Mouse (Mus musculus): ENCODE data around the gene D630023F18Rik. TPM values are rescaled to one million over a fixed set of nuclear protein-coding genes. Genes with fewer than 3 reads are reported as not detected.

D630023F18Rik gene
- 0.32 TPM in 1 of 2 replicates, not detected in the other for polyA plus RNA-seq (2011; ENCODE audit: insufficient read length, low read depth, missing spikeins)

DNA sequence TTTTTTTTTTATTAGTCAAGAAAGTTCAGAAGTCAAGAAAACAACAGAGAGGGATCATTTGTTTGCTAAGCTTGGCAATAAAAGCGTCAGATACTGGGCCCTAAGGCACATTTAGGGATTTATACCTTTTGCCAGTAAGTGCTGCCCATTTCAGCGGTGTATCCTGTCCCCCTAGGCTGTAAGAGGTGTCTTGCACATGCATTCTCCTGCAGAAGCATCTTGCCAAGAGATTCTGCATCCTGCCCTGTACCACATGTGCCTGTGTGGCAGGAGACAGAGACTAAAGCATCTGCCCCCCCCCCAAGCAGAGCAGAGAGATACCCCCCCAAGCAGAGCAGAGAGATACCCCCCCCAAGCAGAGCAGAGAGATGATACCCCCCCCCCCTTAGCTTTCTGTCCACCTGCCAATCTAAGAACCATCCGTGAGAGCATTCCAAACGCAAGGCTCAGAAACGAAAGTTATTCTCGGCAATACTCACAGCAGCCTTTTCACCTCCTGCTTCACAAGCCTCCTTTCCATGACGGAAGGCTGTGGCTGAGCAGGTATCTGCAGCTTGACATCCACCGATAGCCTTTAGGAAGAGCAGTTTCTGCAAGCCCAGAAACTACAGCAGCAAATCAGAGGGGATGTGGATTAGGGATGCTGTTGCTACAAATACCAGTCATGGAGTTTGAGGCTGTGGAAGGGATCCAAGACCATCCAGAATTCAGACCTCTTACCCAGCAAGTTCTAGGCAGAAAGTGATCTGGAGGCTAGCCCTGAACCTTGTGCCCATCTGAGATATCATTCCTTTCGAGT lies at the start of gene D630023F18Rik:
Gene D630023F18Rik, minus strand, starts transcription at position 641 of the 799 bp plus-strand sequence.
- H3K4me3 ChIP-seq (ENCODE audit: insufficient read depth, low read length) = peak within 1 kb of the TSS; percentile 18
- no peaks in the 10 kb centered on the region for H3K4me1 ChIP-seq (ENCODE audit: control insufficient read depth, insufficient read depth, low read length)
- no peak for TF ChIP-seq POLR2A (IDR thresholded peaks at IDR 0.05; ENCODE audit: low read depth, low read length)
- TF ChIP-seq CTCF (IDR thresholded peaks at IDR 0.05; ENCODE audit: borderline replicate concordance, insufficient read depth, low read length) = no peak
- no peak within 1 kb of the TSS for H3K27ac ChIP-seq (ENCODE audit: insufficient read depth, low read length)

GRCm38 (mm10) chr1:65171579-65171978 lies 48.6 kb upstream of the D630023F18Rik start:
- TF ChIP-seq POLR2A (IDR thresholded peaks at IDR 0.05; ENCODE audit: low read depth, low read length) (no peak), CTCF (IDR thresholded peaks at IDR 0.05; ENCODE audit: borderline replicate concordance, insufficient read depth, low read length) (no peak)
- no peaks in the 10 kb centered on the region for H3K4me1 ChIP-seq (ENCODE audit: control insufficient read depth, insufficient read depth, low read length)
- H3K27ac ChIP-seq (ENCODE audit: insufficient read depth, low read length) = no peak overlapping the region
- no peak overlapping the region for H3K4me3 ChIP-seq (ENCODE audit: insufficient read depth, low read length)

- no peak overlapping the region for H3K27ac ChIP-seq (ENCODE audit: insufficient read depth, low read length)
- no peak overlapping the region for H3K4me3 ChIP-seq (ENCODE audit: insufficient read depth, low read length)
- TF ChIP-seq POLR2A (IDR thresholded peaks at IDR 0.05; ENCODE audit: low read depth, low read length) (no peak), CTCF (IDR thresholded peaks at IDR 0.05; ENCODE audit: borderline replicate concordance, insufficient read depth, low read length) (no peak)
- no peaks in the 10 kb centered on the region for H3K4me1 ChIP-seq (ENCODE audit: control insufficient read depth, insufficient read depth, low read length)
These were observed 46.9 kb upstream of the D630023F18Rik start for GRCm38 (mm10) chr1:65169947-65170346.

DNA sequence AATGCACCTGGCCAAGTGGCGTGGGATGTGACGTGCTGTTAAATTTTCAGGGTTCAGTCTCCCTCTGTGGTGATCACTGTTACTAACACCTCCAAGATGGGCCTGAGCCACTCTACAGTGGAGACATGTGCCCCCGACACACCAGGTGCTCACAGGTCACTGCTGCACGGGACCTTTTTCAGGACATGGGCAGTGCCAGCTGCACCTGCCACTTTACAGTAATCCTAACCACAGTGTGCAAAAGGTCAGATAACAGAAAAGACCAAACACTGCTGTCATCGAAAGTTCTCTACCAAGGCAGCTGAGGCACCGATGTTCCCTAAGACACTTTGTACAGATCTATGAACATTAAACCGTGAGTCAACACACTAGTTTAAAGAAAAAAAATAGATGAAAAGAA lies 46.5 kb upstream of the D630023F18Rik start:
- Histone ChIP-seq H3K4me1 (ENCODE audit: control insufficient read depth, insufficient read depth, low read length) (no peaks in the 10 kb centered on the region), H3K4me3 (ENCODE audit: insufficient read depth, low read length) (no peak overlapping the region), H3K27ac (ENCODE audit: insufficient read depth, low read length) (no peak overlapping the region)
- TF ChIP-seq CTCF (IDR thresholded peaks at IDR 0.05; ENCODE audit: borderline replicate concordance, insufficient read depth, low read length) (no peak), POLR2A (IDR thresholded peaks at IDR 0.05; ENCODE audit: low read depth, low read length) (no peak)

GRCm38 (mm10) chr1:65167496-65167895 lies 44.5 kb upstream of the D630023F18Rik start:
- no peak overlapping the region for H3K4me3 ChIP-seq (ENCODE audit: insufficient read depth, low read length)
- H3K27ac ChIP-seq (ENCODE audit: insufficient read depth, low read length) = no peak overlapping the region
- no peaks in the 10 kb centered on the region for H3K4me1 ChIP-seq (ENCODE audit: control insufficient read depth, insufficient read depth, low read length)
- TF ChIP-seq CTCF (IDR thresholded peaks at IDR 0.05; ENCODE audit: borderline replicate concordance, insufficient read depth, low read length) (no peak), POLR2A (IDR thresholded peaks at IDR 0.05; ENCODE audit: low read depth, low read length) (no peak)

DNA sequence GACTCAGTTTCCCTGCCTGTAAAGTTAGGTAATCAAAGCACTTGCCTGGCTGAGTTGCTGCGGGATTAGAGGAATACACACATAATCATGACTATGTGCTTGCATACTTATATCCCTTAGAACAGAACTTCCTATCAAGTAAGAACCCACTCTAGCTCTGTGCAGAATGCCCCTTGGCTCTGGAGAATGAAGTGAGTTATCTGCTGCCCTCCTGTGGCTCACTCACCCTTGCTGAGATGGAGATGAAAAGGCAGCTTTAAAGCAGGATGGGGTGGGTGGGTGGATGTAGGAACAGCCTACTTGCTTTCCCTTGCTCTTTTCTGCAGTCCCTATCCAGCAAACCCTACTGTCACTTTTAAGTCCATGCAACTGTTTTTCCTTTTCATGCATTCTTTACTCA lies 39.2 kb upstream of the D630023F18Rik start:
- no peaks in the 10 kb centered on the region for H3K4me1 ChIP-seq (ENCODE audit: control insufficient read depth, insufficient read depth, low read length)
- no peak overlapping the region for H3K4me3 ChIP-seq (ENCODE audit: insufficient read depth, low read length)
- H3K27ac ChIP-seq (ENCODE audit: insufficient read depth, low read length) = no peak overlapping the region
- TF ChIP-seq POLR2A (IDR thresholded peaks at IDR 0.05; ENCODE audit: low read depth, low read length) (no peak), CTCF (IDR thresholded peaks at IDR 0.05; ENCODE audit: borderline replicate concordance, insufficient read depth, low read length) (no peak)

DNA sequence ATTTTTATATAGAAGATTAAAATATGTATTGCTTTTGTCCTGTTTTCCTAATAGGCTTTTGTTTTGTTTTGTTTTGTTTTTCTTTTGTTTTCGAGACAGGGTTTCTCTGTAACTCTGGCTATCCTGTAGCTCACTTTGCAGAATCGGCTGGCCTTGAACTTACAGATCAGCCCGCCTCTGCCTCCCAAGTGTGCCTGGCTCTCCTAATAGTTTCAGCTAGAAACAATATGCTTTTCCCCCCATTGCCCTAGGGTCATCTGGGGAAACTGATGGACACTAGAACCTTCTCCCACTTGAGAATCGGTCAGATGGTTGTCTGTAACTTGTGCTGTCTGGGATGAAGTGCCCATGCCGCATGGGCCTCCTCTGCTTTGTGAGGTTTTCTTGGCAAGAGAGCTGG lies 33.1 kb upstream of the D630023F18Rik start:
- 0 out of 2 replicates have a peak, but pooled peaks cover 2% of the 10 kb centered on the region for H3K4me1 ChIP-seq (ENCODE audit: control insufficient read depth, insufficient read depth, low read length)
- no peak overlapping the region for H3K27ac ChIP-seq (ENCODE audit: insufficient read depth, low read length)
- TF ChIP-seq CTCF (IDR thresholded peaks at IDR 0.05; ENCODE audit: borderline replicate concordance, insufficient read depth, low read length) (no peak), POLR2A (IDR thresholded peaks at IDR 0.05; ENCODE audit: low read depth, low read length) (no peak)
- H3K4me3 ChIP-seq (ENCODE audit: insufficient read depth, low read length) = no peak overlapping the region

DNA sequence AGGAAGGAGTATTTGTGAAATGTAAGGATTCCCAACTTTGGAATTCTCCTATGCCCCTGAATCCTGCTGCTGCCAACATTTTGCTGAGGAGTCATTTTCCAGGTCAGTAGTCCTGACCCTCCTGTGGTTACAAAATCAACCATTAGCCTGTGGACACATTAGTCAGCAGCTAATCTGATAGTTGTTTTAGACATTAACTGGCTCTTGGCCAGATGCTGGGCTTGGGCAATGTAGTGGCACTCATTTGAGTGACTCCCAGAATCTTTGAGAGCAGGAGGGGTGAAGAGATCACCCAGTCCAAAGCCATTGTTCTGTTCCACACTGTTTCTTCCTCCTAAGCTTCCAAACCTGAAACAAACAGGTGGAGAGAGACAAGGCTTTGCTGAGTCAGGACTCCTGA lies 31.8 kb upstream of the D630023F18Rik start:
- Histone ChIP-seq H3K27ac (ENCODE audit: insufficient read depth, low read length) (no peak overlapping the region), H3K4me1 (ENCODE audit: control insufficient read depth, insufficient read depth, low read length) (0 out of 2 replicates have a peak, but pooled peaks cover 2% of the 10 kb centered on the region), H3K4me3 (ENCODE audit: insufficient read depth, low read length) (no peak overlapping the region)
- TF ChIP-seq CTCF (IDR thresholded peaks at IDR 0.05; ENCODE audit: borderline replicate concordance, insufficient read depth, low read length) = no peak
- no peak for TF ChIP-seq POLR2A (IDR thresholded peaks at IDR 0.05; ENCODE audit: low read depth, low read length)

- TF ChIP-seq POLR2A (IDR thresholded peaks at IDR 0.05; ENCODE audit: low read depth, low read length) (no peak), CTCF (IDR thresholded peaks at IDR 0.05; ENCODE audit: borderline replicate concordance, insufficient read depth, low read length) (no peak)
- Histone ChIP-seq H3K27ac (ENCODE audit: insufficient read depth, low read length) (no peak overlapping the region), H3K4me1 (ENCODE audit: control insufficient read depth, insufficient read depth, low read length) (no peaks in the 10 kb centered on the region), H3K4me3 (ENCODE audit: insufficient read depth, low read length) (no peak overlapping the region)
These were observed 25.0 kb upstream of the D630023F18Rik start for GRCm38 (mm10) chr1:65147971-65148370.

GRCm38 (mm10) chr1:65147326-65147725 lies 24.3 kb upstream of the D630023F18Rik start:
- Histone ChIP-seq H3K27ac (ENCODE audit: insufficient read depth, low read length) (no peak overlapping the region), H3K4me3 (ENCODE audit: insufficient read depth, low read length) (no peak overlapping the region), H3K4me1 (ENCODE audit: control insufficient read depth, insufficient read depth, low read length) (no peaks in the 10 kb centered on the region)
- no peak for TF ChIP-seq POLR2A (IDR thresholded peaks at IDR 0.05; ENCODE audit: low read depth, low read length)
- no peak for TF ChIP-seq CTCF (IDR thresholded peaks at IDR 0.05; ENCODE audit: borderline replicate concordance, insufficient read depth, low read length)

All from embryonic fibroblast, embryonic 13.5 days (primary cell).